Mouse (Mus musculus): ENCODE data around the gene Accsl. TPM values are rescaled to one million over a fixed set of nuclear protein-coding genes. Genes with fewer than 3 reads are reported as not detected.

Gene Accsl
- polyA plus RNA-seq, 1 experiment from 2014 or later = not detected

DNA sequence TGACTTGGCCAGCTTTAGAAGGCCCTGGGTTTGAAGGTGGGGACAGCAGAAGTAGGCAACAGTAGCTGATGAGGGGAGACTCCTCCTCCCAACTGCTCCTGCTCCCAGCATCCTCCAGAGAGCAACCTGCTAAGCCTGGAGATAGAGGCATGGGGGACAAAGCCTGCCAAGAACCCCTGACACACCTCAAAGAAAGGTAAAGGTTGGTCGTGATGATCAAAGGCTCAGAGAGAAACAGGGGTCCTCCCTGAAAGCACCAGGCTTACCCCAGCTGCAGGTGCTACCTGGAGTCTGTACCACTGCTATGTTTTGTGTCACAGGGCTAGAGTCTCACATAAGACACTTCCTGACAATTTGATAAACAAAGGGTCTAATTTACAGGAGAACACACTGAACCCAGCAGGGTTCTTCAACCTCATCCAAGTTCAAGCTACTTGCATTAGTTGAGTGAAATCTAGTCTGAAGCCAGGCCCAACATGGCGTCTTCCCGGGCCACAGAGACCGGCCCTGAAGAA lies 2.5 kb upstream of the Accsl start:
- Histone ChIP-seq H3K4me3 (no peak overlapping the region), H3K9me3 (replicated peaks) (no peaks in the 10 kb centered on the region), H3K27me3 (ENCODE audit: low read depth, poor library complexity, severe bottlenecking) (0 out of 2 replicates have a peak, but pooled peaks cover 3% of the 10 kb centered on the region), H3K27ac (peak overlapping the region; percentile 62), H3K36me3 (no peaks in the 10 kb centered on the region), H3K4me1 (peaks cover 28% of the 10 kb centered on the region)
- WGBS = 93% methylated on average over 4 of the region's 4 CpGs
- no peak for DNase-seq (ENCODE audit: low spot score)

DNA sequence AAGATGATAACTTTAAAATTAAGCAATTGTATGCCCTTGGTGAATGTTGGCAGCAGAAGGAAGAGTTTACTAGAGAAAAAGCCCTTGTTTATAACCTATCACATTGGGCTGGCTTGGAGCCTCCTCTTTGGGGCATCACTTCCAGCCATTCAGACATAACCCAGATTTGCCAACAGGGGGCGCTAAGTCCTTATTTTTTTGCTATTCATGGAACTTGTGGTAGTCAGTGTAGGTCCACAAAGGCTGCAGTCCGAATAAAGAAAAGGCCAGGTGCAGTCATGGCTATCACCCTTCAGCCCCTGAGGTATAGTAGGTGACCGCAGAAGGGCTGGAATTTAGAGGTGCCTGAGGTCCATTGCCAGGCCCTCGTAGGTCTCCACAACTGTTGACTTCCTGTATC lies 1.9 kb upstream of the Accsl start:
- Histone ChIP-seq H3K4me3 (no peak overlapping the region), H3K36me3 (no peaks in the 10 kb centered on the region), H3K27ac (no peak overlapping the region), H3K4me1 (peaks cover 28% of the 10 kb centered on the region), H3K27me3 (ENCODE audit: low read depth, poor library complexity, severe bottlenecking) (0 out of 2 replicates have a peak, but pooled peaks cover 3% of the 10 kb centered on the region), H3K9me3 (replicated peaks) (no peaks in the 10 kb centered on the region)
- WGBS = 52% methylated on average over 4 of the region's 4 CpGs
- DNase-seq (ENCODE audit: low spot score) = peak; percentile 80

DNA sequence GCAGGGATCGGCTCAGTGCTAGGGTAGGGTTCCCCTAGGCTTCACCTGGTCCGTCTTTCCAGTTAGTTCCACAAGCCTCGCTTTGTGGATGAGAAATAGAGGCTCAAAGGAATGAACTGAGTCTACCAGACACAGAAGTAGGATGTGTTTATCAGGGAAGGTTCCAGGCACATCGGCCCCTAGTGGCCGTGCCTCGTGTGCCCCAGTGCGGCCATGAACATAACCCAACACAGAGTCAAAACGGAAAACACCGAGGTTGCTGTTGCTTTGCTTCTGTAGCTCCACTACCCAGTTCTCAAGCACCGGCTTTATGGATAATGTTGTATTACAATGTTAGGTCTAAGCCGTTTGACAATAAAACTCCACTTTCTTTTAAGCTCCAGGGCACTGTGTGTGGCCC lies 391 bp downstream of the Accsl start:
- no peak overlapping the region for H3K4me3 ChIP-seq
- no peak overlapping the region for H3K27ac ChIP-seq
- H3K4me1 ChIP-seq = peaks cover 18% of the 10 kb centered on the region
- no peak for DNase-seq (ENCODE audit: low spot score)
- no peaks in the 10 kb centered on the region for H3K9me3 ChIP-seq (replicated peaks)
- 0 out of 2 replicates have a peak, but pooled peaks cover 3% of the 10 kb centered on the region for H3K27me3 ChIP-seq (ENCODE audit: low read depth, poor library complexity, severe bottlenecking)
- no peaks in the 10 kb centered on the region for H3K36me3 ChIP-seq
- 86% methylated on average over 11 of the region's 11 CpGs for WGBS

DNA sequence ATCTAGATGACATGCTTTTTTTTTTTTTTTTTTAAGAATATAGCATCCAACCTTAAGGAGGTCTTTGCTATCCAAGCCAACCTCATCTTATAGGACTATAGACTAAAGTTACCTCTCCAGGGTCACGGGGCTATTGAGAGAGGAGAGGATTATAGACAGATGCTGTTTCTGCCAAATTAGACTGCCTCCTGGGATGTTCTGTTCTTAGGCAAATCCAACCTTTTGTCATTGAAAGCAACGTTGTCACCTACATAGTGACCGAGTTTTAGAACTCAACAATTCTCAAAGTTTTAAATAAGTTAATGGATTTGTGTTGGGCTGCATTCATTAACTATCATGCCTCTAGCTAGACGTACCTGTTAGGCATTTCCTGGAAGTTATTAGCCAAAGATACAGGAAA lies 5.7 kb downstream of the Accsl start:
- Histone ChIP-seq H3K4me1 (no peaks in the 10 kb centered on the region), H3K4me3 (no peak overlapping the region), H3K27ac (no peak overlapping the region), H3K27me3 (ENCODE audit: low read depth, poor library complexity, severe bottlenecking) (no peaks in the 10 kb centered on the region), H3K9me3 (replicated peaks) (no peaks in the 10 kb centered on the region), H3K36me3 (no peaks in the 10 kb centered on the region)
- 77% methylated on average over 4 of the region's 4 CpGs for WGBS
- DNase-seq (ENCODE audit: low spot score) = no peak

DNA sequence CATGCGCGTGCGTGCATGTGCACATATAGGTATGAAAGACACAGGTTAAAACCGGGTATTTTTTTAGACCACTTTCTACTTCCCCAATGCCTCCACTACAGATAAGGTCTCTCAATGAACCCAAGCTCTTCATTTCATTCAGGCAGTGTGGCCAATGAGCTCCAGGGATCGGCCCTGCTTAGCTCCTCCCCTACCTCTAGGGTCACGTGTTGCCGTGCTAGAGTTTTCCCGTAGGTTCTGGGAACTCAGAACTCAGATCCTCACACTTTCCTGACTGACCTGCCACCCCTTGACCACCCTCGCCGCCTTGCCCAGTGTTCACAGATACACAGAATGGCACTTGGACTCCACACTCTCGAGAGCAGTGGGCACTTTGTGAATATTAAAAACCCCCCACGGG lies 10.1 kb downstream of the Accsl start:
- DNase-seq (ENCODE audit: low spot score) = no peak
- Histone ChIP-seq H3K27me3 (ENCODE audit: low read depth, poor library complexity, severe bottlenecking) (no peaks in the 10 kb centered on the region), H3K4me3 (no peak overlapping the region), H3K4me1 (no peaks in the 10 kb centered on the region), H3K27ac (no peak overlapping the region), H3K9me3 (replicated peaks) (no peaks in the 10 kb centered on the region), H3K36me3 (no peaks in the 10 kb centered on the region)
- 78% methylated on average over 12 of the region's 12 CpGs for whole genome bisulfite sequencing

DNA sequence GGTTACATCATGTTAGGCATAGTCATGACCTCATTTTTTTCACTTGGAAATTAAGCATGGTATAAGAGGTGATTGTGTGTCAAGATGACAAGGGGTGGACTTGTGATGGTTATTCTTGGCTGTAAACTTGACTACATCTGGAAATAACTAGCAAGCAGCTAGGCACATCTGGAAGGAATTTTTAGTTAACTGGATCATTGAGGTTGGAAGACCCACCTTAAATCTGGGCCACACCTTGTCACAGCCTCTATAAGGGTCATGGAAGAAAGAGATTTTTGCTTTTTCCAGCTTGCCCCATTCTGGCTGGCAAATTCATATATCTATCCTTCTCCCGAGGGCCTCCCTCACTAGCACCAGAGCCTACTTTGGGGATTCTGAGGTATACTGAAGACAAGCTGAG lies 17.7 kb downstream of the Accsl start:
- peak; percentile 54 for DNase-seq (ENCODE audit: low spot score)
- peaks cover 17% of the 10 kb centered on the region for H3K36me3 ChIP-seq
- 28% methylated on average over 1 of the region's 1 CpGs for WGBS
- no peaks in the 10 kb centered on the region for H3K9me3 ChIP-seq (replicated peaks)
- H3K4me1 ChIP-seq = peaks cover 39% of the 10 kb centered on the region
- H3K27me3 ChIP-seq (ENCODE audit: low read depth, poor library complexity, severe bottlenecking) = no peaks in the 10 kb centered on the region
- no peak overlapping the region for H3K4me3 ChIP-seq
- H3K27ac ChIP-seq = no peak overlapping the region

DNA sequence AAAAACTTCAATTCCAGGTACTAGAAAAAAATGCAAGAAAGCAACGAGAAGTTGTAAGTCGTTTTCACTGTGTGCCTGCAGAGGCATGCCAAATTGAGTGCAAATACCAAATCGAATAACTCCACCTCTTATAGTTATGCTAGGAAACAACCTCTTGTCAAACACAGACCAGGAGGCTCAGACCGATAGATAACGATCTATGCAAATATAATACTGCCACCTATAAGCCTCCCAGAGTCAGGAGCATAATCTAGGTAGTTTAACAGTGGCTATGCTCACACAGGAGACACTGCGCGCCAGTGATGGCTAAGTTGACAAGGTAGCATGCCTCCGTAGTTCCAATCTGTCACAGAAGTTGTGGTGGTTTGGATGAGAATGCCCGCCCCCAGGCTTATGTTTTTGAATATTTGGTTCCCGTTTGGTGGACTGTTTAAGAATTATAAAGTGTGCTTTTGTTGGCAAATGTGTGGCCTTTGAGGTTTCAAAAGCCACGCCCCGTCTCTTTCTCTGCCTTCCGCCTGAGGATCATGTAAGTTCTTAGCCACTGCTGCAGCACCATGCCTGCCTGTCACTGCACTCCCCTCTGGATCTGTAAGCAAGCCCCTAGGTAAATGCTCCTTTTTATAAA lies 18.5 kb downstream of the Accsl start:
- DNase-seq (ENCODE audit: low spot score) = no peak
- Histone ChIP-seq H3K27me3 (ENCODE audit: low read depth, poor library complexity, severe bottlenecking) (no peaks in the 10 kb centered on the region), H3K9me3 (replicated peaks) (no peaks in the 10 kb centered on the region), H3K4me1 (peaks cover 39% of the 10 kb centered on the region), H3K4me3 (peak overlapping the region; percentile 69), H3K27ac (no peak overlapping the region), H3K36me3 (peaks cover 25% of the 10 kb centered on the region)
- 50% methylated on average over 13 of the region's 13 CpGs for WGBS

DNA sequence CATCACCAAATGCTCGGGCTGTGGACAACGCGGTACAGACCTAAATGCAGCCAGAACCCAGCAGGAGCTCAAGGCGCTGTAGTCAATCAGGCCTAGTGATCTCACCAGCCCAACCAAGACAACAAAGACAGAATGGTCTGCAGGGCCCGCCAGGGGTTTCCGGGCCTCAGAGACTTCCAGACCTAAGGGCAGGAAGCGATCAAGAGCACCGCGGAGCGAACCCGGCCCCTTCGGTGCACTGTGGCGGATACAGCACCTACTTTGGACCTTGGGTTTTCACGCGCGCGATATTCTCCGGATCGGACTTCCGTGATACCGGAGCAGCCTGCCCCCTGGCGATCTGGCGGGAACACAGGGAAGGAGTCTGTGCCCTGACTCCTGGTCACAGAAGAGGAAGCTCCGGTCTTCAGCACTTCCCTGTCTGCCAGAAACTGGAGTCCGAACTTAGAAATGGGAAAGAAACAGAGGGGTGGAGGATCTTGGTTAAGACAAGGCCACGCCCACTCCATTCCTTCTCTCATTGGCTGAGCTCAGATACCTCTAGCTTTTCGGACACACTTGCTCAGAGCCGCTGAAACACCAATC lies 19.4 kb downstream of the Accsl start, which contains the start of gene Accs:
Gene Accs, minus strand, starts transcription at position 439 of the 585 bp plus-strand sequence.
- Histone ChIP-seq H3K36me3 (peaks cover 32% of the 10 kb centered on the region), H3K27me3 (ENCODE audit: low read depth, poor library complexity, severe bottlenecking) (no peaks in the 10 kb centered on the region), H3K27ac (peak within 1 kb of the TSS; percentile 90), H3K4me1 (peaks cover 39% of the 10 kb centered on the region), H3K4me3 (peak within 1 kb of the TSS; percentile 69), H3K9me3 (replicated peaks) (no peaks in the 10 kb centered on the region)
- DNase-seq (ENCODE audit: low spot score) = peak; percentile 84
- WGBS = under 1% methylated on average over 28 of the region's 28 CpGs

DNA sequence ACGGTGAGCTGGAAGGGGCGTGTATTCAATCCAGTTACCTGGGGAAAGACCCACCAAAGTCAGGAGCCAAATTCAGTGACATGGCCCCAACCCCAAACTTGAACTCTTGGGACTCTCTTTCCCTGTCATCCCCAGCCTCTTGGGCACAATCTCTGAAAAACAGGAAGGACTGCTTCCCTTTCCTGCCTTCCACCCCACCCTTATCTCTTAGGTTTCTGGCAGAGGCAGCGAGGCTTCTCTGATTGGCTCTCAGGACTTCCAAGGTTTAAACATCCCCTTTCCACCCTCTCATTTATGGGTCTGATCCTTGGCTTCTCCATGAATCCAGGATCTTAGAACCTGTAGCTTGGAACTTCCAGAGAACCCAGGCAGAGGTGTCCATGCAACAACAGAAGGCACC lies 27.6 kb downstream of the Accsl start:
- no peak overlapping the region for H3K4me3 ChIP-seq
- peaks cover 97% of the 10 kb centered on the region for H3K36me3 ChIP-seq
- H3K27me3 ChIP-seq (ENCODE audit: low read depth, poor library complexity, severe bottlenecking) = no peaks in the 10 kb centered on the region
- H3K4me1 ChIP-seq = no peaks in the 10 kb centered on the region
- DNase-seq (ENCODE audit: low spot score) = no peak
- no peaks in the 10 kb centered on the region; the same call in 1 of the 2 replicates for H3K9me3 ChIP-seq (replicated peaks)
- 94% methylated on average over 3 of the region's 3 CpGs for WGBS
- H3K27ac ChIP-seq = no peak overlapping the region

DNA sequence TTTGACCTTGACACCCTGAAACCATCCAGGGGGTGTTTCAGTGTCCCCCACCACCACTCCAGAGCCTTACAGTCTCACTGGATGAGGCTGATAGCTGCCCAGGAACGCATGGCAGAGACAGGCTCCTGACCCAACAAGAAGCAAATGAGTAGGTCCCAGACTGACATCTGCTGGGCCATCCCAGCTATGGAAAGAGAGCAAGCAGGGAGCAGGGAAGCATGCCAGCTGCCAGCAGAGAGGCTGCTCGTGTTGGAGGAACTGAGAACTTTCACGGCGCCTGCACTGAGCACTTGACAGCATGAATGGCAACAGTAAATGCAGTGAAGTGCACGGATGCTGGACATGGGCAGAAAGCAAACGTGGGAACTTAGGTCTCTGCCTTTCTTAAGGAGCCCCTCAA lies 28.8 kb downstream of the Accsl start:
- no peaks in the 10 kb centered on the region for H3K27me3 ChIP-seq (ENCODE audit: low read depth, poor library complexity, severe bottlenecking)
- peaks cover 97% of the 10 kb centered on the region for H3K36me3 ChIP-seq
- no peaks in the 10 kb centered on the region for H3K4me1 ChIP-seq
- no peak for DNase-seq (ENCODE audit: low spot score)
- no peak overlapping the region for H3K4me3 ChIP-seq
- H3K27ac ChIP-seq = no peak overlapping the region
- WGBS = 84% methylated on average over 6 of the region's 6 CpGs
- H3K9me3 ChIP-seq (replicated peaks) = no peaks in the 10 kb centered on the region; the same call in 1 of the 2 replicates

DNA sequence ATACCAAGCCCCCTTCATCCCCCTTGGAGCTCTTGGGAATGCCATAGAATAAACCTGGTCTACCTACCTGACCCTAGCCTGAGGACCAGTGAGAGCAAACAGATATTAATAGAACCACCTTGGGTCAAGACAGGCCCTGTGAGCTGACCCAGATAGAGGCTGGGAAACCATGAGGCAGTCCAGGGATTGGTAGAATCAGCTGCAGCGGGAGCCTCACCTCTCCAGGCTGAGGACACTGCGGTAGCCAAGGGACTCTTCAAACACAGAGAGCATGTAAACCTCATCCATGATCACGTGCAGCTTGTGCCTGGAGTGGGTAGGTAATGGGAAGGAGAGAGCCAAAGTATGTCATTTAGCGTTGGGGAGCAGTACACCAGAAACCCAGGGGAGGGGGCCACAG lies 30.0 kb downstream of the Accsl start:
- Histone ChIP-seq H3K27me3 (ENCODE audit: low read depth, poor library complexity, severe bottlenecking) (no peaks in the 10 kb centered on the region), H3K27ac (no peak overlapping the region), H3K9me3 (replicated peaks) (no peaks in the 10 kb centered on the region; the same call in 1 of the 2 replicates), H3K36me3 (peaks cover 94% of the 10 kb centered on the region), H3K4me1 (no peaks in the 10 kb centered on the region), H3K4me3 (no peak overlapping the region)
- 87% methylated on average over 4 of the region's 4 CpGs for WGBS
- DNase-seq (ENCODE audit: low spot score) = no peak

DNA sequence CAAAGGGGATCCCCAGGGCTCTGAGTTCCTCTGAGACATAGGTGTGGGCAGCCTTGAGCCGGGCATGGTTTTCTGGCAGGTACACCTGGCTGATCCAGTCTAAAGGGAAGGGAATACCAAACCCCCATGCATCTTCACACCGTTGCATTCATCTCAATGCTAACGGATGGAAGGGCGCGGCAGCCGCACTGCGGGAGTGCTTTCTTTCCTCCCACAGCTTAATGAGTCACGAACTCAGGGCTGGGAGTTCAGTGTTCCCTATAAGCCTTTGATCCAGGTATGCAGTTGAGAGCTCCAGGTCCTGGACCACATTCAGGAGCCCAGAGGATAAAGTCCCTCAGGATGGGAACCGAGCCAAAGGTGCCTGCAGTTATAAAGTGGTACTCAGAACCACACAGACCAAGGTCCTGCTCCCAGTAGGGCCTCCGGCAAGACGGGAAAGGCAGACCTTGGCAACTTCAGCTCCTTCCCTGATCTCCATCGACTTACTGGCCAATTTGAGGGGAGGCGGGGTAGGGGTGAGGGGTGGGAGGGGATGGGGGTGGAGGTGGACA lies 32.6 kb downstream of the Accsl start:
- Histone ChIP-seq H3K36me3 (peaks cover 68% of the 10 kb centered on the region), H3K4me3 (no peak overlapping the region), H3K27ac (no peak overlapping the region), H3K27me3 (ENCODE audit: low read depth, poor library complexity, severe bottlenecking) (no peaks in the 10 kb centered on the region), H3K9me3 (replicated peaks) (no peaks in the 10 kb centered on the region; the same call in 1 of the 2 replicates), H3K4me1 (no peaks in the 10 kb centered on the region)
- no peak for DNase-seq (ENCODE audit: low spot score)
- WGBS = 73% methylated on average over 13 of the region's 13 CpGs

DNA sequence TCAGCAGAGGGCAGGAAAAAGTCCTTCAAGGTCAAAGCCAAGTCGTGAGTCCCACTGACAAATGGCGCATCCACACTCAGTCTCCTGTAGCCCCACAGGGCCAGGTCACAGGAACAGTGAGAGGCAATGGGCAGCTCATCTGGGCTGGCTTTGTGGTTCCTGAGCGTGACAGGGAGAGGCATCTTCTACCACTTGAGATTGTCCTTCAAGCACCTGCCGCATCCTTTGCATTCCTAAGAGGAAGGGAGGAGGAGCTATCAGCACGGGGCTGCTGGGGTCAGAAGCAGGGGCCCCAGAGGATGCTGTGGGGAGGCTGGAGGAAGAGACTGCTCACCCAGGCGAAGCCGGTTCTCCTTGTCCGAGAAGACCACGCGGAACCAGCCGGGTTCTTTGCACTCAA lies 33.4 kb downstream of the Accsl start:
- DNase-seq (ENCODE audit: low spot score) = no peak
- H3K9me3 ChIP-seq (replicated peaks) = no peaks in the 10 kb centered on the region
- H3K36me3 ChIP-seq = peaks cover 61% of the 10 kb centered on the region
- no peak overlapping the region for H3K4me3 ChIP-seq
- 84% methylated on average over 11 of the region's 11 CpGs for WGBS
- no peaks in the 10 kb centered on the region for H3K27me3 ChIP-seq (ENCODE audit: low read depth, poor library complexity, severe bottlenecking)
- no peaks in the 10 kb centered on the region for H3K4me1 ChIP-seq
- H3K27ac ChIP-seq = no peak overlapping the region; the same call in 1 of the 2 replicates

Data from limb, embryonic 10.5 days (tissue).